Mouse (Mus musculus) heart, postnatal 0 days (tissue): ENCODE data around the gene Map2.

Experiments used
- CTCF ChIP-seq: IDR thresholded peaks from 2 replicates; pipeline ENCODE4 v1.5.1; 2016; ENCODE audit warnings: antibody characterized with exemption, control low read depth, low read depth
- EP300 ChIP-seq: IDR thresholded peaks from 2 replicates; pipeline ENCODE4 v1.6.1; 2016; ENCODE audit warnings: antibody characterized with exemption, low read depth

DNA sequence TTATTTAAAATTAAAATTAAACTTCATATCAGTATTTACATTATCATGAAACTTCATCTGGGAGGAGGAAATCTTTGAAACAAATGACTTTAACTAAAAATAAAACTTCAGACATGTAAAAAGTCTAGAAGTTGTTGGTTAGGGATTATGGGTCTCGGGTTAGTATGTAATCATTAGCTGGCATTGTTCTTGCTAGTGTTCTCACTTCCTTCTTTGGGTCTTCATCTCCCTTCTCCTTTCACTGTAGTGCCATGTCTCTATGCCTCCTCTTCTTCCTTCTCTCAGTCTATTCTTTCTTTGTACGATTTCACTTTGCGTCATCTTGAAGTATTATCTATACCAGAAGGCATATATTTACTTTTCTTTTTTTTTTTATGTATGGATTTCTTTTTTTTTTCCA is 55.3 kb downstream of the Map2 start:
- TF ChIP-seq CTCF (no peak), EP300 (no peak)
